Mouse (Mus musculus): ENCODE measurements around the gene Tagap.

Gene Tagap

GRCm38 (mm10) chr17:7925413-7926160, at the start of gene Tagap:
Tagap (plus strand) TSS chr17:7926000.
- DNase-seq, result peak in 1 of 2 experiments; percentile 17

GRCm38 (mm10) chr17:7876541-7876940, 49.3 kb upstream of the Tagap start:
- no peak for DNase-seq

GRCm38 (mm10) chr17:7877191-7877764, 48.5 kb upstream of the Tagap start:
- no peak for DNase-seq

GRCm38 (mm10) chr17:7877878-7878277, 47.9 kb upstream of the Tagap start:
- DNase-seq, result no peak

- DNase-seq, result no peak
These were observed 46.3 kb upstream of the Tagap start for GRCm38 (mm10) chr17:7879529-7879928.

GRCm38 (mm10) chr17:7883126-7883525, 42.7 kb upstream of the Tagap start:
- no peak for DNase-seq

- no peak for DNase-seq
These were observed 41.2 kb upstream of the Tagap start for GRCm38 (mm10) chr17:7884606-7885005.

- no peak for DNase-seq
These were observed 38.6 kb upstream of the Tagap start for GRCm38 (mm10) chr17:7887071-7887815.

GRCm38 (mm10) chr17:7888291-7888690, 37.5 kb upstream of the Tagap start:
- no peak for DNase-seq

GRCm38 (mm10) chr17:7889026-7889425, 36.8 kb upstream of the Tagap start:
- no peak for DNase-seq

- DNase-seq, result no peak
These were observed 33.1 kb upstream of the Tagap start for GRCm38 (mm10) chr17:7892676-7893075.

GRCm38 (mm10) chr17:7894094-7894493, 31.7 kb upstream of the Tagap start:
- no peak for DNase-seq

GRCm38 (mm10) chr17:7896047-7896635, 29.7 kb upstream of the Tagap start:
- no peak for DNase-seq

GRCm38 (mm10) chr17:7897120-7897519, 28.7 kb upstream of the Tagap start:
- DNase-seq, result no peak

- no peak for DNase-seq
These were observed 28.0 kb upstream of the Tagap start for GRCm38 (mm10) chr17:7897756-7898155.

GRCm38 (mm10) chr17:7899233-7899632, 26.6 kb upstream of the Tagap start:
- DNase-seq, result no peak

- DNase-seq, result no peak
These were observed 25.8 kb upstream of the Tagap start for GRCm38 (mm10) chr17:7899961-7900360.

GRCm38 (mm10) chr17:7901536-7901935, 24.3 kb upstream of the Tagap start:
- DNase-seq, result no peak

GRCm38 (mm10) chr17:7902362-7902761, 23.4 kb upstream of the Tagap start:
- DNase-seq, result peak in 1 of 2 experiments; percentile 27

- DNase-seq, result no peak
These were observed 20.8 kb upstream of the Tagap start for GRCm38 (mm10) chr17:7904992-7905391.

- DNase-seq, result no peak
These were observed 19.7 kb upstream of the Tagap start for GRCm38 (mm10) chr17:7905936-7906685.

GRCm38 (mm10) chr17:7914596-7915227, 11.1 kb upstream of the Tagap start:
- no peak for DNase-seq

Measured in kidney, postnatal 36 days (tissue).